ENCODE assay signal across 32 mouse cellular contexts in the genomic region with DNA sequence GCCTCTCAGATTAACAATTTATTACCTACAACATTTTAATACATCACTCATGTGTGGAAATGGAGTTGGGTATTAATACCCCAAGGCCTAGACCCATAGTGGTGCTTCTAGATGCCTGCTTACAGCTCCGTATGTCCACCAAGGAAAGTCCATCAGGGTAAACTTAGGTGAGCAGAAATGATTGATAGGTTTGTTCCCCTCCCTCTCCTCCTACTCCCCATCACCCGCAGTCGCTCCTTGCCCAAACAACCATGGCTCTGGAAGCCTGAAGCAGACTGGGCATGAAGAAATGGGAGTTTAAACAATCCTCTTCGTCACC. TPM values are rescaled to one million over a fixed set of nuclear protein-coding genes. Genes with fewer than 3 reads are reported as not detected.
DNase-seq lines count a peak whose midpoint lies in the region; ATAC-seq and TF ChIP-seq lines count a peak whose summit lies in the region.
"Had no signal": no experiment of that assay in that cellular context is flagged by ENCODE, and none has a peak within 500 bp of the region (broad histone marks: within the 10 kb centered on the region; RNA-seq: fewer than 3 reads in every experiment).

No protein-coding gene starts in this region.

- 0 out of 2 replicates have a peak, but pooled peaks have one; percentile 7 for ATAC-seq in midbrain, embryonic 13.5 days
- ATAC-seq in midbrain, embryonic 16.5 days: no peak
- peak; percentile 80 for ATAC-seq in kidney, embryonic 14.5 days (ENCODE audit: low FRiP score, low TSS enrichment)
- ATAC-seq in monocyte, adult 5-6 weeks (replicated peaks; ENCODE audit: insufficient number of reproducible peaks, low FRiP score, low TSS enrichment, poor library complexity, severe bottlenecking): no peak
- ATAC-seq: activated CD4-positive, CD25-positive, alpha-beta regulatory T cell, adult 4 months; forebrain, embryonic 14.5 days; inflammation-experienced regulatory T-cells, adult 6 months had no signal

- peaks cover 11% of the 10 kb centered on the region for H3K4me1 ChIP-seq in midbrain, embryonic 13.5 days (replicated peaks)
- H3K4me1 ChIP-seq in midbrain, embryonic 16.5 days (ENCODE audit: control insufficient read depth, insufficient read depth, low read length): peaks cover 6% of the 10 kb centered on the region
- H3K4me1 ChIP-seq in kidney, adult 2 months (ENCODE audit: control insufficient read depth, insufficient read depth, low read length): peaks cover 4% of the 10 kb centered on the region; the same call in 1 of the 2 replicates
- peaks cover 8% of the 10 kb centered on the region; the same call in 1 of the 2 replicates for H3K4me1 ChIP-seq in kidney, embryonic 14.5 days (ENCODE audit: control insufficient read depth, insufficient read depth, low read length)
- H3K4me1 ChIP-seq: embryonic facial prominence, embryonic 12.5 days; heart, embryonic 12.5 days had no signal

- H3K9ac ChIP-seq in midbrain, embryonic 13.5 days (replicated peaks): no peak overlapping the region
- no peak overlapping the region for H3K9ac ChIP-seq in midbrain, embryonic 16.5 days (ENCODE audit: low read depth, low read length)
- no peak overlapping the region for H3K9ac ChIP-seq in kidney, embryonic 14.5 days (ENCODE audit: low read depth, low read length)
- H3K9ac ChIP-seq: embryonic facial prominence, embryonic 12.5 days; heart, embryonic 12.5 days; liver, embryonic 14.5 days had no signal

- H3K27ac ChIP-seq in midbrain, embryonic 13.5 days: 0 out of 2 replicates have a peak overlapping the region, but pooled peaks have one; percentile 9
- no peak overlapping the region for H3K27ac ChIP-seq in midbrain, embryonic 16.5 days (ENCODE audit: low read length)
- peak overlapping the region; percentile 41 for H3K27ac ChIP-seq in kidney, adult 2 months (ENCODE audit: insufficient read depth, low read depth, low read length)
- H3K27ac ChIP-seq in kidney, embryonic 14.5 days (ENCODE audit: low read depth, low read length): peak overlapping the region; percentile 17; the same call in 1 of the 2 replicates
- H3K27ac ChIP-seq: embryonic facial prominence, embryonic 12.5 days; heart, adult 2 months; liver, embryonic 14.5 days; macrophage had no signal

- no peak for TF ChIP-seq CTCF in kidney, adult 2 months (conservative IDR thresholded peaks at IDR 0.05; ENCODE audit: insufficient read depth, insufficient read length, low read depth, low read length)

- H3K4me2 ChIP-seq in midbrain, embryonic 13.5 days (replicated peaks): no peak overlapping the region
- H3K4me2 ChIP-seq in midbrain, embryonic 16.5 days (ENCODE audit: low read length): no peak overlapping the region
- no peak overlapping the region for H3K4me2 ChIP-seq in kidney, embryonic 14.5 days (replicated peaks; ENCODE audit: low read depth, low read length)
- H3K4me2 ChIP-seq: embryonic facial prominence, embryonic 12.5 days; heart, embryonic 12.5 days had no signal

- no peak overlapping the region for H3K4me3 ChIP-seq in midbrain, embryonic 13.5 days (replicated peaks)
- H3K4me3 ChIP-seq in midbrain, embryonic 16.5 days (ENCODE audit: low read depth, low read length): no peak overlapping the region
- no peak overlapping the region for H3K4me3 ChIP-seq in kidney, adult 2 months (ENCODE audit: insufficient read depth, low read depth, low read length)
- no peak overlapping the region for H3K4me3 ChIP-seq in kidney, embryonic 14.5 days (ENCODE audit: low read length)
- H3K4me3 ChIP-seq: embryonic facial prominence, embryonic 12.5 days; heart, adult 2 months; heart, embryonic 12.5 days had no signal

- DNase-seq in kidney, adult 2 months: peak; percentile 85
- DNase-seq in kidney, postnatal 14 days: peak; percentile 53
- no peak for DNase-seq in cerebellum, adult 18-20 months
- DNase-seq in cerebellum, adult 11-12 months: no peak
- DNase-seq: adrenal gland, adult 2 months; adrenal gland, postnatal 36 days; B cell, adult 2 months; cerebellum, adult 8-10 months; cerebellum, postnatal 36 days; gastrocnemius, postnatal 25 days; heart, adult 2 months; liver; lung, adult 2 months; lung, postnatal 10 days; retina, postnatal 1 day; right cerebral cortex, postnatal 14 days had no signal

- no peak for TF ChIP-seq POLR2A in kidney, adult 2 months (IDR thresholded peaks at IDR 0.05; ENCODE audit: low read depth, low read length)

- no peaks in the 10 kb centered on the region for H3K27me3 ChIP-seq in midbrain, embryonic 13.5 days
- no peaks in the 10 kb centered on the region for H3K27me3 ChIP-seq in midbrain, embryonic 16.5 days (ENCODE audit: control insufficient read depth, insufficient read depth, low read depth, low read length)
- H3K27me3 ChIP-seq in kidney, adult 2 months (replicated peaks; ENCODE audit: control insufficient read depth, insufficient read depth, low read length): no peaks in the 10 kb centered on the region
- H3K27me3 ChIP-seq in kidney, embryonic 14.5 days (ENCODE audit: control insufficient read depth, insufficient read depth, low read length): no peaks in the 10 kb centered on the region
- H3K27me3 ChIP-seq: embryonic facial prominence, embryonic 12.5 days had no signal

- no peaks in the 10 kb centered on the region for H3K36me3 ChIP-seq in midbrain, embryonic 13.5 days
- no peaks in the 10 kb centered on the region for H3K36me3 ChIP-seq in midbrain, embryonic 16.5 days (ENCODE audit: control insufficient read depth, insufficient read depth, low read length)
- no peaks in the 10 kb centered on the region for H3K36me3 ChIP-seq in kidney, adult 2 months (ENCODE audit: control insufficient read depth, insufficient read depth, low read length)
- no peaks in the 10 kb centered on the region for H3K36me3 ChIP-seq in kidney, embryonic 14.5 days (ENCODE audit: control insufficient read depth, insufficient read depth, low read length)
- H3K36me3 ChIP-seq: embryonic facial prominence, embryonic 12.5 days; heart, embryonic 12.5 days had no signal

- H3K9me3 ChIP-seq in midbrain, embryonic 13.5 days: no peaks in the 10 kb centered on the region
- no peaks in the 10 kb centered on the region for H3K9me3 ChIP-seq in midbrain, embryonic 16.5 days (replicated peaks; ENCODE audit: control insufficient read depth, low read length, poor library complexity, severe bottlenecking)
- H3K9me3 ChIP-seq in kidney, embryonic 14.5 days (ENCODE audit: control insufficient read depth, low read length): no peaks in the 10 kb centered on the region

- WGBS in midbrain, embryonic 13.5 days: 86% methylated on average over 4 of the region's 4 CpGs
- 76% methylated on average over 4 of the region's 4 CpGs for WGBS in midbrain, embryonic 16.5 days
- 36% methylated on average over 4 of the region's 4 CpGs for WGBS in kidney, adult 2 months
- 36% methylated on average over 4 of the region's 4 CpGs for WGBS in kidney, embryonic 14.5 days

RNA-seq across cellular contexts. Expression of a gene that starts 46.6 kb away (rescaled TPM):
- polyA plus RNA-seq in midbrain, embryonic 13.5 days (2015; fragmentation: Nextera tagmentation; extraction: Ambion mirVana): 28.2 and 28.4 TPM in 2 replicates
- 14.3 and 14.9 TPM in 2 replicates for polyA plus RNA-seq in midbrain, embryonic 16.5 days (2015; fragmentation: Nextera tagmentation; extraction: Ambion mirVana)
- 14.4 and 18.0 TPM in 2 replicates for polyA plus RNA-seq in kidney, adult 2 months (2012; rRNA removed)
- polyA plus RNA-seq in kidney, embryonic 14.5 days (2014; fragmentation: Nextera tagmentation; extraction: Ambion mirVana): 8.5 and 8.8 TPM in 2 replicates
- not detected in 3 replicates for total RNA-seq in monocyte, adult 5-6 weeks (2017)
- total RNA-seq: adrenal gland, adult 2 months; gastrocnemius, postnatal 25 days; heart, adult 2 months; hematopoietic stem cell, adult 5-6 weeks; megakaryocyte-erythroid progenitor cell, adult 5-6 weeks had no signal
- polyA plus RNA-seq: heart, adult 2 months; heart, postnatal 0 days; inflammation-experienced regulatory T-cells, adult 6 months; large intestine, adult 2 months; macrophage; small intestine, adult 2 months had no signal

Comparison
In these comparisons a context has a peak if more than half of its experiments do, and no peak if none do; other contexts are left out.
1. ATAC-seq: peak in midbrain, embryonic 13.5 days (single experiment) and kidney, embryonic 14.5 days (single experiment); none in midbrain, embryonic 16.5 days (single experiment) and monocyte, adult 5-6 weeks (single experiment).
2. DNase-seq: peak in kidney, adult 2 months (single experiment) and kidney, postnatal 14 days (single experiment); none in cerebellum, adult 18-20 months (0 of 2) and cerebellum, adult 11-12 months (single experiment).